Mouse (Mus musculus): ENCODE measurements at regions not wholly inside any gene's neighbourhood (a gene's known extent, or its start where the extent isn't known, plus 50 kb on each side); places are given as distances from the start of the nearest gene placed in this dataset.

DNA sequence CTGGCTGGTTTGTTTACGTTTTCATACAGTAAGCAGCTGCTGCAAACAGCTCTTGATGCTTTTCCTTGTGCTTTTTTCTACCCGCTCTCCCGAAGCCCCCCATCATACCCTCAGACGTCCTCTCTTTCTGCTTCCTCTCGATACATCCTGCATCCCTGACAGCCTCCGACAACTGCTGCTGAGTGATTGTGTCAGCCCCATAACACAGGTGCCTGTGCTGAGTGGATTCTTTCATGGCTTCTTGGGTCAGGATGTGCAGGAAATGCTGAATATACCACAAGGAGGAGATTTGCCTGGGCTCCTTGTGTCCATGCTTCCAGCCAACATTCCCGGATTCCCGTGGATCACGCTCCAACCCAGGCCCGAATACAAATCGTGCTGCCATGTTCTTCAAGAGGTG lies 98.6 kb upstream of the Pgrmc2 start:
- TF ChIP-seq POLR2A (IDR thresholded peaks at IDR 0.05; ENCODE audit: insufficient read depth, low read depth, low read length): no peak
- TF ChIP-seq CTCF (IDR thresholded peaks at IDR 0.05): no peak
- no peak for TF ChIP-seq EP300 (IDR thresholded peaks at IDR 0.05; ENCODE audit: insufficient read depth, low read depth, low read length)

Data from heart, adult 2 months (tissue).